Mouse (Mus musculus) adrenal gland, adult 2 months (tissue): ENCODE results near the gene Slc23a2. TPM values are rescaled to one million over a fixed set of nuclear protein-coding genes. Genes with fewer than 3 reads are reported as not detected.

ENCODE experiments used
- DNase-seq: peaks from one replicate; pipeline ENCODE4 v3.0.0; 2021
- polyA plus RNA-seq: library from polyadenylated mRNA; depleted of rRNA; stranded (reverse); fragments of >200 nt; gene quantifications from 2 replicates; pipeline ENCODE4 v1.2.3, GENCODE M21; 2012
- total RNA-seq, 2 experiments: library from RNA; stranded (reverse); gene quantifications; 2 replicates each; pipeline ENCODE4 v1.2.3; 2021

The Slc23a2 gene
- total and polyA plus RNA-seq, 3 experiments: 59.7 to 206 (median 80.6) TPM

- no peak for DNase-seq
Observed at GRCm38 (mm10) chr2:132098365-132098764, 46.5 kb downstream of the Slc23a2 start.

- DNase-seq: no peak
Observed at GRCm38 (mm10) chr2:132096582-132096981, 48.3 kb downstream of the Slc23a2 start.

- DNase-seq: no peak
Observed at GRCm38 (mm10) chr2:132095821-132096220, 49.1 kb downstream of the Slc23a2 start.

- no peak for DNase-seq
Observed at GRCm38 (mm10) chr2:132094441-132095230, 50.3 kb downstream of the Slc23a2 start.

DNA sequence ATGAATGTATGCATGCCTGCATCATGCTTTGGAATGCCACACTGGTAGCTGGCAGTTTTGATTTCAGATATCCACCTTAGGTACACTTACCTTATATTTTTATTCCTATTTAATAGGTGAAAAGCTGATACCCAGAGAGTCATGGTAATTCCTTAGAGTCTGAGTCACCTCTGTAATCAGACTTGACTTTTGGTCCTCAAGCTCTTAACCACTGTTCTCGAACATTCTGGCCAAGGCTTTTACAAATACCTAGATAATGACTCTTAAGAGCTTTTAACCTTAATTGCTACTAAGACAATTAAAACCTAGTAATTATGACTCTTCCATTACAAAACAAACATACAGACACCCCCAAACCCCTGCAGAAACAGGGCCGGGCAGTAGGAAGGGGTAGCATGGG, 51.2 kb downstream of the Slc23a2 start:
- DNase-seq: no peak

DNA sequence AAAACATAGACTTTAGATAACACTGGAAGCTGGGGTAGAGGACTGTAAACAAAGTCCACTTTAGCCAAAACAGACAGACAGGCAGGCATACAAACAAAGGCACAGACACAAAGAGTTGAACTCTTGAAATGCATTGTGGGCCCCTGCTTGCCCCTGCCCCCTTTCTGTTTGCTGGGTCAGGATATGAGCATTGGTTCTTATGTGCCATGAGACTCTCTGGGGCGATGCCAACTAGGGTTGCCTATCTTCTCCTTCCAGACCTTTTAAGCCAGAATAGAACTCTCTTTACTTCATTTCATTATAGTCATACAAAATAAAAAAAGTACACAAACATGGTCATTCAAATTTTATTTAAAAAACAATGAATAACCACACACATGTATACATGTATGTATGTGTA, 51.6 kb downstream of the Slc23a2 start:
- DNase-seq: no peak

DNA sequence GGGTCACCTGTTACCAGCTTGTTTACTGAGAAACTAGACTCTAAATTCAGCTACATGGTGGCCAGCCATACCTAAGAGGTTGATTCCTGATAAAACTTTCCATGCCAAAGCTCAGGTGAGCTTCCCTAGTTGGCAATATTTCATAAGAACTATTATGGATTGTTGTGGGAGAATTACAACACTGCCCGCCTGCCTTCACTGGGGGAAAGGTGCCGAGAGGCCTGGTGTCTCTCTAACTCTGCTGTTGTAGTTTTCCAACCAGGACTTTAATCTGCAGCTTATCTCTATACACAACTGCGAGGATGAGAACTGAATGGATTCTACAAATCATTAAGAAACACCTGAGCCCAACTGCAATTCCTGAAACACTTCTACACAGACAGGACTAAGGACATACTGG, 52.2 kb downstream of the Slc23a2 start:
- no peak for DNase-seq

- no peak for DNase-seq
Observed at GRCm38 (mm10) chr2:132091749-132092148, 53.2 kb downstream of the Slc23a2 start.

DNA sequence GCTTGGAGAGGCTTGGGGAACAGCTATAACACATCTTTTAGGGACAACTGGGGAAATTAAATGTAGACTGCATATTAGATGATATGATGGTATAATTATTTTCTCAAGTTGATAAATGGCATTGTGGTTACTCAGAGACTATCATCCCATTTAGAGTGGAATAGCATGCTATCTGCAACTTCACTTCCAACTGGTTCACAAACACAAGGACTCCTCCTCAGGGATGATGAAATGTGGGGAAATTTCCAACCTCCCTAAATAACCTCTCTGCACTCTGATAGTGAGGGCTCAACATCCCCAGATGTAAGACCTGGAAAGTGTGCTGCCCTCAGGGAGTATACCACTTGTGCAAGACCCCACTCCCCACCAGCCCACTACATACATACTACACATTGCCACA, 60.1 kb downstream of the Slc23a2 start:
- DNase-seq: peak; percentile 23

GRCm38 (mm10) chr2:132084396-132084795, 60.5 kb downstream of the Slc23a2 start:
- DNase-seq: peak; percentile 85

DNA sequence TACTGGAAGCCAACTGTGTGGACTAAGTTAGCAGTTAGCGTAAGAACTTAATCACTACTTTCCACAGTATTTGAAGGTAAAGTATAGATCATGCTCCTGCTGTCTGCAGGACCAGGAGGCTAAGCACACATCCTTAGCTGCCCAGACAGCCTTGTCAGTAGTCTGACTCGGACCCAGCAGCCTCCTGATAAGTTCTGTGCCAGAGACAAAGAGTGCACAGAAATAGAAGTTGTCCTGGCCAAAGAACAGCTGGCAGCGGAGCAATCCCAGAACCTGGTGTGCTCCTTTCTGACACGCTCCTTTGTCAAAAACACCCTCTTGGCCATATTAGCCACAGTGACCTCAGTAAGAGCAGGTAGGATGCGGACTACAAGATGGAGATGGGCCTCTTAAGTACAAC, 65.8 kb downstream of the Slc23a2 start:
- DNase-seq: no peak

DNA sequence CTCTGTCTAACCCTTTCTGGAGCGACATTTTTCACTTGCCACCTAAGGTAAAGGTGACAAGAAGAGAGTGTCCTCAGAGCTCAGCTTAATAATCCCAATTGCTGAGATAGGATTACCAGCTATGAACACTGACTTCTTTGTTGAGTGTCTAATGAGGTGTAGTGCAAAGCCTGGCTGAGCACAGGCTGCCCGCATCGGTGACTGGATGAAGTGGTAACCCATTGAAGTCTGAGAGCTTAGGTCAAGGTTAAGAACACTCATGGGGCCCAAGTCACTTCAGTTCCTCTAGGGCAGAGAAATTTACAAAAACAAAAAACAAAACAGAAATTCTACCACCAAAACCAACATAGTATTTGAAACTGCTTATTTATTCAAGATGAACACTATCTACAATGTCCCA, 71.9 kb downstream of the Slc23a2 start:
- no peak for DNase-seq

GRCm38 (mm10) chr2:132069985-132070735, 74.7 kb downstream of the Slc23a2 start:
- no peak for DNase-seq

DNA sequence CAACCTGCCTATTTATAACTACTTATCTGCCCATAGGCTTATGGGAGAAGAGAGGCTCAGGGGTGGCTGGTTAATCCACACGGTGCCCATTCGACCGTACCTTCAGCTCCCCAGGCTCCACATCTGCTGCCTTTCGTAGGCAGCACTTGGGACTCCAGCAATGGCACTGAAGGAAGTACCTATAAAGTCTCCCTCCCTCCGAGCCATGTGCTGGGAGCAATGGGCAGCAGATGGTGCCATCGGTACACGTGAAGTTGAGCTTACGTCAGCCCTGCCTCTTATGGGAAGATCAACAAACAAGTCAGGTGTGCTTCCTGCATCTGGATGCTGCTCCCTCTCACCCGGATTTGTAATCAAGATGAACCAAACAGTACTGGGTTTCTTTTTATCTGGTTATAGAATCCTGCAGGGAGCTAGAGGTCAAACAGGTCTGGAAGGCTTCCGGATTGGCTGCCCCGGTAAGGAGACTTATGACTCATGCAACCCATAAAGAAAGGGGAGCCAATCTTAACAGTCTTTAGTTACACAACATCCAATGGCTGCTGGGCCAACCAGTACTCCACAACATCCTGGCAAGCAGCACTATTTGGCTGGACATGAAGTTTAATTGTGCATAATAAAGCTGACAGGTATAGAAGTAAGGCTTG, 80.6 kb downstream of the Slc23a2 start:
- DNase-seq: no peak

DNA sequence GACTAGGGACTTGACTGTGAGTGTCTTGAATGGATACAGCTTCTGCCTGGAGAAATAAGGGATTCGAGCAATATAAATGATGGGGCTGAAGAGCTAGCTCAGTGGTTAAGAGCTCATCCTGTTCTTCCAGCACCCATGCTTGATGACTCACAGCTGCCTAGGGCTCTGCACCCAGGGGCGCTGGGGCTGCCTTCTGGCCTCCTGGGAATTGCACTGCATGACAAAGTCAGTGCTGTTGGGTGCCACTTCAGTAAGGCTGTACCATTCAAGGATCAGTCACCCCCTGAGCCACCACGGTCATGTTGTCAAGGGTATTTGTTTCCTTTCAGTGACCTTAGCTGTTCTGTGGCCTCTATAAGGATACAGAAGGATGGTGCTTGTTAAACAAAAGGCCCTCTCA, 81.1 kb downstream of the Slc23a2 start:
- no peak for DNase-seq

DNA sequence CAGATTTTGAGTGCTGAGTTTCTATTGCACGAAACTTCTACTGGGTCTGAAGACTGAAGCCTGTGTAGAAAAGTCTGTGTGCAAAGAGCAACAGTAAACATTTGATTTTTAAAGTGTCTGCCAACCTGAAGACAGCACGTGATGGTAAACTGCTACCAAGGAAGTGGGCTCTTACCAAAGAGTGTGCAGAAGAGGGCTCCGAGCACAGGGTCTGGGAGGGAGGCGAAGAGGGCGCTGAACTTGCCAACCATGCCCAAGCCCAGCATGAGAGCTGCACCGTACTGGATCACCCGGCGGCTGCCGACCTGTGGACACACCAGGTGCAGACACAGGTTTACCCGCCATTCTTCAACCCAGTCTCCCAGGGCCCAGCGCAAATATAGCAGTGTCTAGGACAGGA, 83.0 kb downstream of the Slc23a2 start:
- DNase-seq: no peak

GRCm38 (mm10) chr2:132059919-132060318, 85.0 kb downstream of the Slc23a2 start:
- DNase-seq: no peak

GRCm38 (mm10) chr2:132055349-132055753, 89.6 kb downstream of the Slc23a2 start:
- no peak for DNase-seq

- DNase-seq: no peak
Observed at GRCm38 (mm10) chr2:132053824-132054223, 91.1 kb downstream of the Slc23a2 start.

- DNase-seq: no peak
Observed at GRCm38 (mm10) chr2:132051798-132052197, 93.1 kb downstream of the Slc23a2 start.

- DNase-seq: no peak
Observed at GRCm38 (mm10) chr2:132049921-132050320, 95.0 kb downstream of the Slc23a2 start.

GRCm38 (mm10) chr2:132049491-132049890, 95.4 kb downstream of the Slc23a2 start:
- no peak for DNase-seq
